ENCODE assay signal across 10 mouse cellular contexts in genomic region chr5:151232576-151233299, GRCm38 (mm10). TPM values are rescaled to one million over a fixed set of nuclear protein-coding genes. Genes with fewer than 3 reads are reported as not detected.
DNase-seq lines count a peak whose midpoint lies in the region; ATAC-seq and TF ChIP-seq lines count a peak whose summit lies in the region.
"Had no signal": no experiment of that assay in that cellular context is flagged by ENCODE, and none has a peak within 500 bp of the region (broad histone marks: within the 10 kb centered on the region; RNA-seq: fewer than 3 reads in every experiment).

No protein-coding gene starts in this region.

- H3K27ac ChIP-seq in heart, embryonic 14.5 days (replicated peaks in 1 of 2; ENCODE audit: control insufficient read depth in 1 of 2, insufficient read depth in 1 of 2, low read depth in 2 of 2, low read length in 2 of 2), result no peak overlapping the region
- H3K27ac ChIP-seq in cortical plate, adult 2 months (ENCODE audit: insufficient read depth, low read length), result no peak overlapping the region
- no peak overlapping the region for H3K27ac ChIP-seq in hindbrain, embryonic 16.5 days (ENCODE audit: low read depth, low read length)
- H3K27ac ChIP-seq in midbrain, embryonic 16.5 days (ENCODE audit: low read length), result no peak overlapping the region

- peak overlapping the region; percentile 75 for H3K9ac ChIP-seq in heart, embryonic 14.5 days (ENCODE audit: low read length)
- H3K9ac ChIP-seq in hindbrain, embryonic 16.5 days (ENCODE audit: low read depth, low read length), result peak overlapping the region; percentile 38
- peak overlapping the region; percentile 73 for H3K9ac ChIP-seq in midbrain, embryonic 16.5 days (ENCODE audit: low read depth, low read length)

- H3K36me3 ChIP-seq in heart, embryonic 14.5 days (ENCODE audit: control insufficient read depth, insufficient read depth, low read length), result no peaks in the 10 kb centered on the region
- no peaks in the 10 kb centered on the region for H3K36me3 ChIP-seq in hindbrain, embryonic 16.5 days (ENCODE audit: control insufficient read depth, insufficient read depth, low read length)
- no peaks in the 10 kb centered on the region for H3K36me3 ChIP-seq in midbrain, embryonic 16.5 days (ENCODE audit: control insufficient read depth, insufficient read depth, low read length)
- H3K36me3 ChIP-seq: G1E had no signal

- no peaks in the 10 kb centered on the region for H3K9me3 ChIP-seq in heart, embryonic 14.5 days (ENCODE audit: control insufficient read depth, low read length)
- no peaks in the 10 kb centered on the region for H3K9me3 ChIP-seq in hindbrain, embryonic 16.5 days (ENCODE audit: control insufficient read depth, low read length)
- no peaks in the 10 kb centered on the region for H3K9me3 ChIP-seq in midbrain, embryonic 16.5 days (replicated peaks; ENCODE audit: control insufficient read depth, low read length, poor library complexity, severe bottlenecking)

- ATAC-seq in heart, embryonic 14.5 days (ENCODE audit: insufficient number of reproducible peaks, insufficient read depth, low FRiP score, low read depth), result no peak
- no peak for ATAC-seq in hindbrain, embryonic 16.5 days
- ATAC-seq in midbrain, embryonic 16.5 days, result 0 out of 2 replicates have a peak, but pooled peaks have one; percentile 25
- ATAC-seq in inflammation-experienced regulatory T-cells, adult 6 months, result no peak

- 0 out of 2 replicates have a peak, but pooled peaks cover 3% of the 10 kb centered on the region for H3K27me3 ChIP-seq in heart, embryonic 14.5 days (ENCODE audit: control insufficient read depth, insufficient read depth, low read length)
- no peaks in the 10 kb centered on the region for H3K27me3 ChIP-seq in hindbrain, embryonic 16.5 days (replicated peaks; ENCODE audit: control insufficient read depth, insufficient read depth, low read length)
- peaks cover 7% of the 10 kb centered on the region for H3K27me3 ChIP-seq in midbrain, embryonic 16.5 days (ENCODE audit: control insufficient read depth, insufficient read depth, low read depth, low read length)

- 19% methylated on average over 10 of the region's 13 CpGs for WGBS in heart, embryonic 14.5 days
- WGBS in hindbrain, embryonic 16.5 days, result 31% methylated on average over 9 of the region's 13 CpGs
- WGBS in midbrain, embryonic 16.5 days, result 30% methylated on average over 10 of the region's 13 CpGs

- no peak for TF ChIP-seq CTCF in cortical plate, adult 2 months (IDR thresholded peaks at IDR 0.05; ENCODE audit: extremely low read depth, insufficient read depth, low read length)

- no peak for DNase-seq in heart, adult 18-20 months
- DNase-seq in layer of hippocampus, adult 9-11 months, result no peak
- DNase-seq in cerebellum, adult 8-10 months, result no peak

- H3K4me1 ChIP-seq in heart, embryonic 14.5 days (ENCODE audit: control insufficient read depth in 2 of 2, insufficient read depth in 2 of 2, low read length in 2 of 2), result peaks cover 0 to 6% of the 10 kb centered on the region in 2 experiments; a peak in 3 of 4 replicates
- no peaks in the 10 kb centered on the region for H3K4me1 ChIP-seq in cortical plate, adult 2 months (ENCODE audit: control insufficient read depth, insufficient read depth, low read length)
- H3K4me1 ChIP-seq in hindbrain, embryonic 16.5 days (ENCODE audit: control insufficient read depth, insufficient read depth, low read depth, low read length), result peaks cover 5% of the 10 kb centered on the region
- peaks cover 9% of the 10 kb centered on the region for H3K4me1 ChIP-seq in midbrain, embryonic 16.5 days (ENCODE audit: control insufficient read depth, insufficient read depth, low read length)

- no peak for TF ChIP-seq POLR2A in cortical plate, adult 2 months (IDR thresholded peaks at IDR 0.05; ENCODE audit: extremely low read depth, insufficient read depth, low read length)

- peak overlapping the region; percentile 94 for H3K4me2 ChIP-seq in heart, embryonic 14.5 days (ENCODE audit: low read length)
- H3K4me2 ChIP-seq in hindbrain, embryonic 16.5 days (ENCODE audit: low read length), result peak overlapping the region; percentile 97
- H3K4me2 ChIP-seq in midbrain, embryonic 16.5 days (ENCODE audit: low read length), result peak overlapping the region; percentile 98

- peak overlapping the region; percentile 49 to 63 for H3K4me3 ChIP-seq in heart, embryonic 14.5 days (ENCODE audit: control insufficient read depth in 1 of 2, insufficient read depth in 1 of 2, low read depth in 1 of 2, low read length in 2 of 2)
- peak overlapping the region; percentile 39 for H3K4me3 ChIP-seq in cortical plate, adult 2 months (ENCODE audit: insufficient read depth, low read length)
- peak overlapping the region; percentile 63 for H3K4me3 ChIP-seq in hindbrain, embryonic 16.5 days (ENCODE audit: low read length)
- peak overlapping the region; percentile 58 for H3K4me3 ChIP-seq in midbrain, embryonic 16.5 days (ENCODE audit: low read depth, low read length)

RNA-seq across cellular contexts. Expression of gene Stard13, which starts 0.9 kb away (rescaled TPM):
- polyA plus RNA-seq in heart, embryonic 14.5 days (2014; fragmentation: Nextera tagmentation; extraction: Ambion mirVana), result 3.4 and 4.2 TPM in 2 replicates
- 10 to 100 TPM; 27.0 to 32.0 TPM for total RNA-seq in heart, adult 18-20 months (2021)
- polyA plus RNA-seq in cortical plate, adult 2 months (2012; rRNA removed), result 9.2 and 10.8 TPM in 2 replicates
- 5.9 and 6.1 TPM in 2 replicates for polyA plus RNA-seq in hindbrain, embryonic 16.5 days (2015; fragmentation: Nextera tagmentation; extraction: Ambion mirVana)
- polyA plus RNA-seq in midbrain, embryonic 16.5 days (2015; fragmentation: Nextera tagmentation; extraction: Ambion mirVana), result 3.6 and 5.2 TPM in 2 replicates
- under 1 TPM in 1 of 3 experiments, not detected in 2; 0.30 TPM for polyA plus RNA-seq in inflammation-experienced regulatory T-cells, adult 6 months (2017; shearing (Covaris generic))
- total RNA-seq: neutrophil, adult 5-6 weeks had no signal
- polyA plus RNA-seq: G1E had no signal
